Mouse (Mus musculus) cerebellum, adult (tissue): ENCODE measurements around the gene Map4k4.

Experiments
- ATAC-seq: cut with Nextera tagmentation; 2 replicates; pipeline ENCODE4 v1.9.2; 2017; ENCODE audit warnings: mild to moderate bottlenecking, moderate library complexity, mixed read lengths; ENCODE audit not compliant: insufficient number of reproducible peaks, low FRiP score, low TSS enrichment

Map4k4 gene

GRCm38 (mm10) chr1:39956712-39957111 lies 56.0 kb downstream of the Map4k4 start:
- no peak for ATAC-seq

- no peak for ATAC-seq
Measured at GRCm38 (mm10) chr1:39957981-39958380, 57.3 kb downstream of the Map4k4 start.

- ATAC-seq, result no peak
Measured at GRCm38 (mm10) chr1:39960623-39961022, 59.9 kb downstream of the Map4k4 start.

- ATAC-seq, result no peak
Measured at GRCm38 (mm10) chr1:39961113-39961512, 60.4 kb downstream of the Map4k4 start.

GRCm38 (mm10) chr1:39962321-39962720 lies 61.6 kb downstream of the Map4k4 start:
- ATAC-seq, result no peak

GRCm38 (mm10) chr1:39962840-39963239 lies 62.1 kb downstream of the Map4k4 start:
- ATAC-seq, result no peak

GRCm38 (mm10) chr1:39963821-39964220 lies 63.1 kb downstream of the Map4k4 start:
- no peak for ATAC-seq

- no peak for ATAC-seq
Measured at GRCm38 (mm10) chr1:39964427-39964826, 63.7 kb downstream of the Map4k4 start.

- ATAC-seq, result no peak
Measured at GRCm38 (mm10) chr1:39965461-39965860, 64.7 kb downstream of the Map4k4 start.

GRCm38 (mm10) chr1:39968999-39969398 lies 68.3 kb downstream of the Map4k4 start:
- ATAC-seq, result no peak

- no peak for ATAC-seq
Measured at GRCm38 (mm10) chr1:39969771-39970406, 69.2 kb downstream of the Map4k4 start.

GRCm38 (mm10) chr1:39972411-39972810 lies 71.7 kb downstream of the Map4k4 start:
- ATAC-seq, result no peak

- no peak for ATAC-seq
Measured at GRCm38 (mm10) chr1:39973911-39974310, 73.2 kb downstream of the Map4k4 start.

GRCm38 (mm10) chr1:39975005-39975404 lies 74.3 kb downstream of the Map4k4 start:
- ATAC-seq, result no peak

- ATAC-seq, result no peak
Measured at GRCm38 (mm10) chr1:39976107-39976506, 75.4 kb downstream of the Map4k4 start.

GRCm38 (mm10) chr1:39976847-39977744 lies 76.4 kb downstream of the Map4k4 start:
- 0 out of 2 replicates have a peak, but pooled peaks have one; percentile 32 for ATAC-seq

GRCm38 (mm10) chr1:39978781-39979486 lies 78.2 kb downstream of the Map4k4 start:
- no peak for ATAC-seq

GRCm38 (mm10) chr1:39980314-39981290 lies 79.9 kb downstream of the Map4k4 start:
- ATAC-seq, result no peak

- ATAC-seq, result no peak
Measured at GRCm38 (mm10) chr1:39981970-39982369, 81.3 kb downstream of the Map4k4 start.
